Mouse (Mus musculus): ENCODE measurements around the gene Olfr172. TPM values are rescaled to one million over a fixed set of nuclear protein-coding genes. Genes with fewer than 3 reads are reported as not detected.

The Olfr172 gene
- not detected for polyA plus RNA-seq (2014; fragmentation: Illumina TruSeq; extraction: RNeasy Lipid Tissue Mini Kit (QIAGEN cat#74804); ENCODE audit: low replicate concordance)

DNA sequence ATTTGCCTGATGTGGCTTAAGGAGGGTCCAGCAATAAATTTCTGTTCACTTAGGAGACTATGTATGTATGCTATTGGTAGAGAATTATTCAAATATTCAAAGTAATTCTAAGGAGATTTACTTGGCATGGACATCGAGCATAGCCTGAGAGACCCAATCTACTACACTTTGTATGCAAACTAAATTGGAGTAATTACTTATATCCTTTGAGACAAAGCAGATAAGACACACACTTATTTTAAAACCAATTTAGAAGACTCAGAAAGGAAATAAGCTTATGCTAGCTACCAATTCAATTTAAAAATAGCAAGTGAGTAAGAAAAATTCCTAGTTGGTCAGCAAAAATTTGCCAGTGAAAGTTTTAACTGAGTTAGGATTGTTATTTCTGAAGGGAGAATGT is at the start of gene Olfr172:
Olfr172 (minus strand) TSS at position 101 of the 400 bp plus-strand sequence.

DNA sequence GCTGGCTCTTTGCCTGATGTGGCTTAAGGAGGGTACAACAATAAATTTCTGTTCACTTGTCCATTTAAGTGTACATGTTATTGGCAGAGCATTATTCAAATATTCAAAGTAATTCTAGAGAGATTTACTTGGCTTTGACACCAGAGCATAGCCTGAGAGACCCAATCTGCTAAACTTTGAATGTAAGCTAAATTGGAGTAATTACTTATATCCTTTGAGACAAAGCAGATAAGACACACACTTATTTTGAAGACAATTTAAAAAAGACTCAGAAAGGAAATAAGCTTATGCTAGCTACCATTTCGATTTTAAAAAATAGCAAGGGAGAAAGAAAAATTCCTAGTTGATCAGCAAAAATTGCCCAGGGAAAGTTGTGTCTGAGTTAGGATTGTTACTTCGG is 37.2 kb upstream of the Olfr172 start, which contains the start of gene Olfr173:
Olfr173 (minus strand) TSS at position 101 of the 400 bp plus-strand sequence.

GRCm38 (mm10) chr16:58727477-58728131 is 35.4 kb downstream of the Olfr172 start, which contains the start of gene Cldnd1:
TSS of gene Cldnd1 (plus strand) at chr16:58727910.

GRCm38 (mm10) chr16:58718666-58719120 is 44.3 kb downstream of the Olfr172 start, which contains the start of gene Gpr15:
TSS of gene Gpr15 (minus strand) at chr16:58719070.

Other genes starting within 250 kb of the Olfr172 start
- 206 TPM for gene St3gal6, start 238.9 kb downstream of the Olfr172 start, polyA plus RNA-seq (2014; fragmentation: Illumina TruSeq; extraction: RNeasy Lipid Tissue Mini Kit (QIAGEN cat#74804); ENCODE audit: low replicate concordance)
- not detected for gene Gm813, start 146.2 kb downstream of the Olfr172 start, polyA plus RNA-seq (2014; fragmentation: Illumina TruSeq; extraction: RNeasy Lipid Tissue Mini Kit (QIAGEN cat#74804); ENCODE audit: low replicate concordance)
- gene E330017A01Rik, start 124.4 kb downstream of the Olfr172 start, polyA plus RNA-seq (2014; fragmentation: Illumina TruSeq; extraction: RNeasy Lipid Tissue Mini Kit (QIAGEN cat#74804); ENCODE audit: low replicate concordance) = not detected
- 121 TPM for gene Cpox, start 92.9 kb downstream of the Olfr172 start, polyA plus RNA-seq (2014; fragmentation: Illumina TruSeq; extraction: RNeasy Lipid Tissue Mini Kit (QIAGEN cat#74804); ENCODE audit: low replicate concordance)
- gene Gpr15, start 44.1 kb downstream of the Olfr172 start, polyA plus RNA-seq (2014; fragmentation: Illumina TruSeq; extraction: RNeasy Lipid Tissue Mini Kit (QIAGEN cat#74804); ENCODE audit: low replicate concordance) = not detected
- gene Cldnd1, start 35.3 kb downstream of the Olfr172 start, polyA plus RNA-seq (2014; fragmentation: Illumina TruSeq; extraction: RNeasy Lipid Tissue Mini Kit (QIAGEN cat#74804); ENCODE audit: low replicate concordance) = 278 TPM
- not detected for gene Olfr173, start 37.1 kb upstream of the Olfr172 start, polyA plus RNA-seq (2014; fragmentation: Illumina TruSeq; extraction: RNeasy Lipid Tissue Mini Kit (QIAGEN cat#74804); ENCODE audit: low replicate concordance)
- not detected for gene Olfr175-ps1, start 63.6 kb upstream of the Olfr172 start, polyA plus RNA-seq (2014; fragmentation: Illumina TruSeq; extraction: RNeasy Lipid Tissue Mini Kit (QIAGEN cat#74804); ENCODE audit: low replicate concordance)
- not detected for gene Olfr177, start 111.6 kb upstream of the Olfr172 start, polyA plus RNA-seq (2014; fragmentation: Illumina TruSeq; extraction: RNeasy Lipid Tissue Mini Kit (QIAGEN cat#74804); ENCODE audit: low replicate concordance)
- not detected for gene Olfr178, start 128.9 kb upstream of the Olfr172 start, polyA plus RNA-seq (2014; fragmentation: Illumina TruSeq; extraction: RNeasy Lipid Tissue Mini Kit (QIAGEN cat#74804); ENCODE audit: low replicate concordance)
- gene Olfr181, start 165.6 kb upstream of the Olfr172 start, polyA plus RNA-seq (2014; fragmentation: Illumina TruSeq; extraction: RNeasy Lipid Tissue Mini Kit (QIAGEN cat#74804); ENCODE audit: low replicate concordance) = not detected
- gene Olfr180, start 166.2 kb upstream of the Olfr172 start, polyA plus RNA-seq (2014; fragmentation: Illumina TruSeq; extraction: RNeasy Lipid Tissue Mini Kit (QIAGEN cat#74804); ENCODE audit: low replicate concordance) = not detected
- gene Olfr183, start 232.2 kb upstream of the Olfr172 start, polyA plus RNA-seq (2014; fragmentation: Illumina TruSeq; extraction: RNeasy Lipid Tissue Mini Kit (QIAGEN cat#74804); ENCODE audit: low replicate concordance) = not detected